Mouse (Mus musculus) embryonic fibroblast, embryonic 13.5 days (primary cell): ENCODE measurements around the gene Tmem254b.
"Not testable (repeated sequence)": the region's sequence is repeated elsewhere in the genome, so short reads cannot be mapped to it uniquely, and the experiment has no call there.

Source experiments
- CTCF ChIP-seq: IDR thresholded peaks from 2 replicates; pipeline ENCODE4 v1.5.1; 2011; ENCODE audit warnings: mild to moderate bottlenecking, control low read depth, low read length, moderate library complexity, borderline replicate concordance; ENCODE audit not compliant: insufficient read depth
- POLR2A ChIP-seq: IDR thresholded peaks from 2 replicates; pipeline ENCODE4 v1.6.1; 2011; ENCODE audit warnings: low read depth, mild to moderate bottlenecking, control low read depth, low read length, moderate library complexity

GRCm38 (mm10) chr14:26182380-26182779 is 24.5 kb downstream of the Tmem254b start, which contains the start of gene Plac9b:
- not testable (repeated sequence) for TF ChIP-seq POLR2A, CTCF
